Mouse (Mus musculus): Measurements from ENCODE around the gene Lmx1a. TPM values are rescaled to one million over a fixed set of nuclear protein-coding genes. Genes with fewer than 3 reads are reported as not detected.

The Lmx1a gene
- polyA plus RNA-seq, 1 experiment from 2014 or later: 7.1 TPM

Other genes with a start within 250 kb of the Lmx1a start
- gene Lrrc52, start 222.5 kb upstream of the Lmx1a start, polyA plus RNA-seq (2014; fragmentation: Nextera tagmentation; extraction: Ambion mirVana): not detected in 2 replicates
- 2.1 and 2.3 TPM in 2 replicates for gene Rxrg, start 90.9 kb upstream of the Lmx1a start, polyA plus RNA-seq (2014; fragmentation: Nextera tagmentation; extraction: Ambion mirVana)

Measured in forebrain, embryonic 11.5 days (tissue).